Mouse (Mus musculus): ENCODE data around the gene Cpm.

DNA sequence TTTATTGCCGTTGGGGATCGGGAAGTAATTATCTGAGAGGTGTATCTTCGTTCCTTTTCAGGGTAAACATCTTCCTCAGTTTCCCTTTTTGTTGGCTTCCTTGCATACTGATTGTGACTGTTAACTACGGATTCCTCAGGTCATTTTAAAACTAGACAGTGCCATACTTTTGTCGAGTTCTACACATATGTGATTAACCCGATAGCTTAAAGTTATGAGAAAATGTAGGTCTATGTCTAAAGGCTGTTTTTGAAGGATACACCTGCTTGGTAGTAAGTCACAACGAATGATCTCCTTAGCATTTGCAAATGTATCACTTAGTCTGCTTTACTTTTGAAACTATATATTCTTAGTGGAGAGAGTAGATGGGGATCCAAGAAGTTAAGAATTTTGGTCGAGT lies 876 bp downstream of the Cpm start:
- TF ChIP-seq POLR2A (IDR thresholded peaks at IDR 0.05; ENCODE audit: insufficient read length, low read depth) (no peak), USF1 (IDR thresholded peaks at IDR 0.05; ENCODE audit: low read depth) (no peak), MYOG (IDR thresholded peaks at IDR 0.05; ENCODE audit: control insufficient read depth in 1 of 3, insufficient read depth in 1 of 3, insufficient read length in 2 of 3, low read depth in 2 of 3) (no peak), POLR2AphosphoS2 (IDR thresholded peaks at IDR 0.05; ENCODE audit: insufficient read length, low read depth) (no peak), REST (IDR thresholded peaks at IDR 0.05; ENCODE audit: insufficient read depth, insufficient read length) (no peak), MYOD1 (IDR thresholded peaks at IDR 0.05; ENCODE audit: control insufficient read depth in 1 of 3, insufficient read length in 2 of 3, low read depth in 2 of 3) (no peak)
